Mouse (Mus musculus) spleen, adult 2 months (tissue): Measurements from ENCODE around the gene Slc39a13. TPM values are rescaled to one million over a fixed set of nuclear protein-coding genes. Genes with fewer than 3 reads are reported as not detected.

ENCODE experiments used
- DNase-seq, 2 experiments: peaks; one replicate each; pipeline versions ENCODE4 v3.0.0 to v3.0.0-alpha.2; 2012 to 2021; ENCODE audit warnings: low spot score in 2 of 2, low read depth in 1 of 2
- H3K27ac ChIP-seq: fragments of 200-500 bp; 2 replicates; pipeline ENCODE4 v1.5.1; 2012; ENCODE audit warnings: low read length, inconsistent platforms; ENCODE audit not compliant: insufficient read depth
- H3K27me3 ChIP-seq: fragments of 200-500 bp; 2 replicates; pipeline ENCODE4 v1.6.1; 2012; ENCODE audit warnings: mild to moderate bottlenecking, moderate library complexity, low read length, inconsistent platforms; ENCODE audit not compliant: control insufficient read depth, insufficient read depth
- H3K36me3 ChIP-seq: fragments of 200-500 bp; 2 replicates; pipeline ENCODE4 v1.6.1; 2012; ENCODE audit warnings: mild to moderate bottlenecking, low read length, inconsistent platforms; ENCODE audit not compliant: control insufficient read depth, insufficient read depth
- H3K4me1 ChIP-seq: fragments of 200-500 bp; 2 replicates; pipeline ENCODE4 v1.6.1; 2011; ENCODE audit warnings: inconsistent platforms; ENCODE audit not compliant: control insufficient read depth, insufficient read depth, insufficient read length
- H3K4me3 ChIP-seq: fragments of 200-500 bp; 2 replicates; pipeline ENCODE4 v1.5.1; 2011; ENCODE audit warnings: mild to moderate bottlenecking, inconsistent platforms; ENCODE audit not compliant: insufficient read depth, insufficient read length; ENCODE audit errors: extremely low read depth
- CTCF ChIP-seq: fragments of 200-500 bp; IDR thresholded peaks from 2 replicates; pipeline ENCODE4 v1.5.1; 2011; ENCODE audit warnings: mild to moderate bottlenecking, inconsistent platforms; ENCODE audit not compliant: insufficient read depth, insufficient read length, insufficient replicate concordance; ENCODE audit errors: extremely low read depth
- POLR2A ChIP-seq: fragments of 200-500 bp; IDR thresholded peaks from 2 replicates; pipeline ENCODE4 v1.6.1; 2011; ENCODE audit warnings: low read depth, low read length, inconsistent platforms
- WGBS: fragments of 180-500 bp; shearing (Covaris S2); methylation state at CpG from one replicate; pipeline ENCODE4 v1.1.7; 2018; 5-methylcytosine and 5-hydroxymethylcytosine counted together
- polyA plus RNA-seq: library from polyadenylated mRNA; depleted of rRNA; stranded (reverse); fragments of >200 nt; gene quantifications from 2 replicates; pipeline ENCODE4 v1.2.3, GENCODE M21; 2012

The Slc39a13 gene
- polyA plus RNA-seq, 1 experiment = 31.3 TPM

GRCm38 (mm10) chr2:91090208-91090607 lies 20.0 kb upstream of the Slc39a13 start:
- DNase-seq = no peak
- Histone ChIP-seq H3K4me1 (peaks cover 19% of the 10 kb centered on the region; the same call in 1 of the 2 replicates), H3K36me3 (no peaks in the 10 kb centered on the region), H3K27ac (peak overlapping the region; percentile 25; the same call in 1 of the 2 replicates), H3K4me3 (no peak overlapping the region), H3K27me3 (no peaks in the 10 kb centered on the region)
- no peak for TF ChIP-seq CTCF
- TF ChIP-seq POLR2A = no peak
- 65% methylated on average over 6 of the region's 6 CpGs for WGBS

GRCm38 (mm10) chr2:91088987-91089386 lies 18.8 kb upstream of the Slc39a13 start:
- H3K4me1 ChIP-seq = peaks cover 19% of the 10 kb centered on the region; the same call in 1 of the 2 replicates
- peak overlapping the region; percentile 69 for H3K27ac ChIP-seq
- DNase-seq = no peak
- no peaks in the 10 kb centered on the region for H3K27me3 ChIP-seq
- no peaks in the 10 kb centered on the region for H3K36me3 ChIP-seq
- no peak for TF ChIP-seq CTCF
- no peak for TF ChIP-seq POLR2A
- H3K4me3 ChIP-seq = no peak overlapping the region
- 57% methylated on average over 9 of the region's 9 CpGs for WGBS

GRCm38 (mm10) chr2:91087453-91087852 lies 17.2 kb upstream of the Slc39a13 start:
- peaks cover 34% of the 10 kb centered on the region for H3K4me1 ChIP-seq
- H3K27me3 ChIP-seq = no peaks in the 10 kb centered on the region
- no peak for DNase-seq
- no peak overlapping the region for H3K4me3 ChIP-seq
- TF ChIP-seq CTCF = no peak
- no peak for TF ChIP-seq POLR2A
- peak overlapping the region; percentile 54 for H3K27ac ChIP-seq
- WGBS = 19% methylated on average over 9 of the region's 9 CpGs
- H3K36me3 ChIP-seq = no peaks in the 10 kb centered on the region

GRCm38 (mm10) chr2:91086392-91087237 lies 16.4 kb upstream of the Slc39a13 start:
- Histone ChIP-seq H3K27ac (peak overlapping the region; percentile 76), H3K27me3 (no peaks in the 10 kb centered on the region), H3K4me1 (peaks cover 43% of the 10 kb centered on the region), H3K36me3 (no peaks in the 10 kb centered on the region), H3K4me3 (no peak overlapping the region)
- TF ChIP-seq POLR2A (no peak), CTCF (no peak)
- WGBS = 79% methylated on average over 9 of the region's 9 CpGs
- no peak for DNase-seq

GRCm38 (mm10) chr2:91085494-91086391 lies 15.5 kb upstream of the Slc39a13 start:
- Histone ChIP-seq H3K27ac (peak overlapping the region; percentile 76), H3K4me3 (no peak overlapping the region), H3K27me3 (no peaks in the 10 kb centered on the region), H3K4me1 (peaks cover 49% of the 10 kb centered on the region), H3K36me3 (no peaks in the 10 kb centered on the region)
- no peak for DNase-seq
- 87% methylated on average over 14 of the region's 14 CpGs for WGBS
- TF ChIP-seq POLR2A (no peak), CTCF (no peak)

- no peak for DNase-seq
- Histone ChIP-seq H3K4me1 (peaks cover 50% of the 10 kb centered on the region), H3K27me3 (no peaks in the 10 kb centered on the region), H3K36me3 (no peaks in the 10 kb centered on the region), H3K4me3 (peak overlapping the region; percentile 11; the same call in 1 of the 2 replicates), H3K27ac (peak overlapping the region; percentile 96)
- WGBS = 64% methylated on average over 15 of the region's 15 CpGs
- TF ChIP-seq POLR2A = no peak
- no peak for TF ChIP-seq CTCF
Measured at GRCm38 (mm10) chr2:91084179-91084820, 14.1 kb upstream of the Slc39a13 start.
